Mouse (Mus musculus) lung, postnatal 0 days (tissue): ENCODE measurements at regions not wholly inside any gene's neighbourhood (a gene's known extent, or its start where the extent isn't known, plus 50 kb on each side); places are given as distances from the start of the nearest gene placed in this dataset.

Source experiments
- CTCF ChIP-seq: IDR thresholded peaks from 2 replicates; pipeline ENCODE4 v1.5.1; 2016; ENCODE audit warnings: antibody characterized with exemption, mild to moderate bottlenecking
- EP300 ChIP-seq: IDR thresholded peaks from 2 replicates; pipeline ENCODE4 v1.6.1; 2016; ENCODE audit warnings: antibody characterized with exemption, mild to moderate bottlenecking, control low read depth

DNA sequence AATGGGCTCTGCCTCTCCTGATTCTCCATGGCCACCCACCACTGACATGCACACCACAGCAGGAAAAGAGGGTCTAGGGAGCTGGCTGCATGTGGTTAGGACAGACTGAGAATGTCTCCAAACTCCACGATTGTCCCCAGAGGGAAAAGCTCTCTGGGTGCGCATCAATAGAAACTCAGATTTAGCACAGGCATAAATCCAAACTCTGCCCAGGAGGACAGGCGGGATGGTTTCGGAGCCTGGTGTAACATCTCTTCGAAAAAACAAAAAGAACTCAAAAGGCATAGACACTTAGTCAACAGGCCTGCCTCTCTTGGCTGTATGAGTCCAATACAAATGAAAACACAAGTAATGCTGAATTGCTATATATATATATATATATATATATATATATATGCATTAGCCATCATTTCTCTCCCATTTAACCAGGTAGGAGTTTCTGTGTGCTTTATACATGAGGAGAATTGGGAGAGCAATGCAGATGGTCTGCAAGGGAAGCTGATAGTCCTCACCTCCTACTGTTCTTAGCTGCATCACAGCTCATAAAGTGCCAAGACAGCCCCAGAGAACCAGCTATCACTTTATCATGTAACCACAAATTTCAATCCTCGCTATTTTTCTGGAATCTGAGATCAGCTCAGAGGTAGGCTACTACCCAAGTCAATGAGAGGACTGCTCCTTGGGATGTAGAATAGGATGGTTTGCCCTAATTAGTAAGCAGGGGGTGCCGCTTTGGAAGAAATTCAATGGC, 422.4 kb downstream of the Tmem114 start:
- TF ChIP-seq EP300, result no peak
- TF ChIP-seq CTCF, result no peak
